Mouse (Mus musculus): ENCODE results near the gene Serhl. TPM values are rescaled to one million over a fixed set of nuclear protein-coding genes. Genes with fewer than 3 reads are reported as not detected.
A peak's percentile ranks its signal among the peaks of the same experiment; 100 is the strongest.

The Serhl gene
- total RNA-seq, 2 experiments from 2014 or later: 43.6 to 46.5 TPM

GRCm38 (mm10) chr15:83083530-83083929, 5.8 kb upstream of the Serhl start:
- intact Hi-C loops (cut with DNase I): loop anchor here (2.0 kb wide), 1 partner anchor 41 kb away; no protein-coding TSS in a partner anchor
- DNase-seq: no peak

GRCm38 (mm10) chr15:83084022-83084640, 5.2 kb upstream of the Serhl start:
- intact Hi-C loops (cut with DNase I): no loop called here
- peak; percentile 25 to 35 for DNase-seq

GRCm38 (mm10) chr15:83085901-83086300, 3.4 kb upstream of the Serhl start:
- DNase-seq: peak; percentile 54 to 71
- intact Hi-C loops (cut with DNase I): no loop called here

GRCm38 (mm10) chr15:83086636-83087328, 2.5 kb upstream of the Serhl start:
- DNase-seq: no peak
- intact Hi-C loops (cut with DNase I): no loop called here

- intact Hi-C loops (cut with DNase I): no loop called here
- DNase-seq: no peak
Measured at GRCm38 (mm10) chr15:83088495-83089428, 544 bp upstream of the Serhl start.

- intact Hi-C loops (cut with DNase I): no loop called here
- no peak for DNase-seq
Measured at GRCm38 (mm10) chr15:83090874-83091273, 1.6 kb downstream of the Serhl start.

GRCm38 (mm10) chr15:83093687-83094086, 4.4 kb downstream of the Serhl start:
- DNase-seq: peak; percentile 42 to 49
- intact Hi-C loops (cut with DNase I): no loop called here

GRCm38 (mm10) chr15:83095950-83096349, 6.6 kb downstream of the Serhl start:
- no peak for DNase-seq
- intact Hi-C loops (cut with DNase I): loop anchor here (5.0 kb wide), 1 partner anchor 59 kb away; no protein-coding TSS in a partner anchor

GRCm38 (mm10) chr15:83099533-83100331, 10.4 kb downstream of the Serhl start:
- peak; percentile 94 to 95 for DNase-seq
- intact Hi-C loops (cut with DNase I): loop anchor here (2.0 to 5.0 kb wide), 2 partner anchors 21 to 62 kb away; no protein-coding TSS in a partner anchor

GRCm38 (mm10) chr15:83100332-83100662, 11.0 kb downstream of the Serhl start:
- intact Hi-C loops (cut with DNase I): loop anchor here (2.0 kb wide), 1 partner anchor 21 kb away; no protein-coding TSS in a partner anchor
- DNase-seq: no peak

GRCm38 (mm10) chr15:83103111-83103510, 13.8 kb downstream of the Serhl start:
- DNase-seq: no peak
- intact Hi-C loops (cut with DNase I): no loop called here

- DNase-seq: no peak
- intact Hi-C loops (cut with DNase I): no loop called here
Measured at GRCm38 (mm10) chr15:83106426-83106825, 17.1 kb downstream of the Serhl start.

GRCm38 (mm10) chr15:83107814-83108213, 18.5 kb downstream of the Serhl start:
- no peak for DNase-seq
- intact Hi-C loops (cut with DNase I): no loop called here

- intact Hi-C loops (cut with DNase I): loop anchor here (5.0 kb wide), 3 partner anchors 96 to 299 kb away; no protein-coding TSS in a partner anchor
- DNase-seq: no peak
Measured at GRCm38 (mm10) chr15:83111290-83111689, 22.0 kb downstream of the Serhl start.

GRCm38 (mm10) chr15:83111874-83112273, 22.6 kb downstream of the Serhl start:
- intact Hi-C loops (cut with DNase I): loop anchor here (5.0 kb wide), 3 partner anchors 95 to 300 kb away; no protein-coding TSS in a partner anchor
- no peak for DNase-seq

GRCm38 (mm10) chr15:83112898-83113297, 23.6 kb downstream of the Serhl start:
- peak; percentile 73 to 77 for DNase-seq
- intact Hi-C loops (cut with DNase I): loop anchor here (5.0 kb wide), 3 partner anchors 94 to 301 kb away; no protein-coding TSS in a partner anchor

GRCm38 (mm10) chr15:83114106-83114505, 24.8 kb downstream of the Serhl start:
- intact Hi-C loops (cut with DNase I): loop anchor here (5.0 kb wide), 3 partner anchors 93 to 302 kb away; no protein-coding TSS in a partner anchor

GRCm38 (mm10) chr15:83115071-83115470, 25.8 kb downstream of the Serhl start:
- no peak for DNase-seq
- intact Hi-C loops (cut with DNase I): no loop called here

More at GRCm38 (mm10) chr15:83114106-83114505, 24.8 kb downstream of the Serhl start:
- DNase-seq: no peak

- intact Hi-C loops (cut with DNase I): no loop called here
- DNase-seq: no peak
Measured at GRCm38 (mm10) chr15:83118360-83118759, 29.1 kb downstream of the Serhl start.

Data from heart, postnatal 36 days (tissue).